Mouse (Mus musculus) bone marrow macrophage, adult 2 months (primary cell): Measurements from ENCODE around the gene Edem3. TPM values are rescaled to one million over a fixed set of nuclear protein-coding genes. Genes with fewer than 3 reads are reported as not detected.

Source experiments
- H3K27ac ChIP-seq: 2 replicates; pipeline ENCODE4 v1.5.1; 2012; ENCODE audit warnings: low read depth, low read length; ENCODE audit not compliant: insufficient read depth
- H3K4me1 ChIP-seq: 2 replicates; pipeline ENCODE4 v1.6.1; 2012; ENCODE audit warnings: low read length; ENCODE audit not compliant: control insufficient read depth, insufficient read depth
- H3K4me3 ChIP-seq: 2 replicates; pipeline ENCODE4 v1.5.1; 2012; ENCODE audit warnings: mild to moderate bottlenecking, low read length, moderate library complexity; ENCODE audit not compliant: insufficient read depth
- CTCF ChIP-seq: IDR thresholded peaks from 2 replicates; pipeline ENCODE4 v1.5.1; 2012; ENCODE audit warnings: low read depth, mild to moderate bottlenecking, low read length, moderate library complexity
- POLR2A ChIP-seq: IDR thresholded peaks from 2 replicates; pipeline ENCODE4 v1.6.1; 2012; ENCODE audit warnings: mild to moderate bottlenecking, low read depth, low read length, borderline replicate concordance
- polyA plus RNA-seq: library from polyadenylated mRNA; stranded (reverse); fragments of >200 nt; gene quantifications from 2 replicates; pipeline ENCODE4 v1.2.4, GENCODE M21; 2012; ENCODE audit not compliant: missing spikeins, insufficient read depth, insufficient read length

Gene Edem3
- polyA plus RNA-seq, 1 experiment = 23.3 TPM

GRCm38 (mm10) chr1:151845252-151845832 lies 90.2 kb downstream of the Edem3 start:
- Histone ChIP-seq H3K27ac (no peak overlapping the region), H3K4me3 (no peak overlapping the region), H3K4me1 (no peaks in the 10 kb centered on the region)
- no peak for TF ChIP-seq CTCF
- TF ChIP-seq POLR2A = no peak

- H3K4me3 ChIP-seq = no peak overlapping the region
- H3K4me1 ChIP-seq = no peaks in the 10 kb centered on the region
- TF ChIP-seq POLR2A = no peak
- no peak overlapping the region for H3K27ac ChIP-seq
Observed at GRCm38 (mm10) chr1:151845926-151846782, 91.0 kb downstream of the Edem3 start.

DNA sequence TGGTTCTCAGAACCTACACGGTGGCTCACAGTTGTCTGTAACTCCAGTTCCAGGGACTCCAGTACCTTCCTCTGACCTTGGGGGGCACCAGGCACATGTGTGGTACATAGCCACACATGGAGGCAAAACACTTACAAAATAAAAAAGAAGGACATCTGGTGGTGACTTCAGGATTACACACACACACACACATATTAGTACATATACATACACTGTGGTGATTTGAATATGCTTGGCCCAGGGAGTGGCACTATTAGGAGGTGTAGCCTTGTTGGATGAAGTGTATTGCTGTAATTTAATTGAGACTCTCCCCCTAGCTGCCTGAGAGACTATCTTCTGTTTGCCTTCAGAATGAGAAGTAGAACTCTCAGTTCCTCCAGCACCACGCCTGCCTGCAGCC lies 93.1 kb downstream of the Edem3 start:
- no peak overlapping the region for H3K4me3 ChIP-seq
- no peak for TF ChIP-seq POLR2A
- TF ChIP-seq CTCF = no peak
- no peak overlapping the region for H3K27ac ChIP-seq
- no peaks in the 10 kb centered on the region for H3K4me1 ChIP-seq

- H3K27ac ChIP-seq = no peak overlapping the region
- no peaks in the 10 kb centered on the region for H3K4me1 ChIP-seq
- no peak for TF ChIP-seq POLR2A
- TF ChIP-seq CTCF = no peak
- no peak overlapping the region for H3K4me3 ChIP-seq
Observed at GRCm38 (mm10) chr1:151849993-151850608, 94.9 kb downstream of the Edem3 start.

DNA sequence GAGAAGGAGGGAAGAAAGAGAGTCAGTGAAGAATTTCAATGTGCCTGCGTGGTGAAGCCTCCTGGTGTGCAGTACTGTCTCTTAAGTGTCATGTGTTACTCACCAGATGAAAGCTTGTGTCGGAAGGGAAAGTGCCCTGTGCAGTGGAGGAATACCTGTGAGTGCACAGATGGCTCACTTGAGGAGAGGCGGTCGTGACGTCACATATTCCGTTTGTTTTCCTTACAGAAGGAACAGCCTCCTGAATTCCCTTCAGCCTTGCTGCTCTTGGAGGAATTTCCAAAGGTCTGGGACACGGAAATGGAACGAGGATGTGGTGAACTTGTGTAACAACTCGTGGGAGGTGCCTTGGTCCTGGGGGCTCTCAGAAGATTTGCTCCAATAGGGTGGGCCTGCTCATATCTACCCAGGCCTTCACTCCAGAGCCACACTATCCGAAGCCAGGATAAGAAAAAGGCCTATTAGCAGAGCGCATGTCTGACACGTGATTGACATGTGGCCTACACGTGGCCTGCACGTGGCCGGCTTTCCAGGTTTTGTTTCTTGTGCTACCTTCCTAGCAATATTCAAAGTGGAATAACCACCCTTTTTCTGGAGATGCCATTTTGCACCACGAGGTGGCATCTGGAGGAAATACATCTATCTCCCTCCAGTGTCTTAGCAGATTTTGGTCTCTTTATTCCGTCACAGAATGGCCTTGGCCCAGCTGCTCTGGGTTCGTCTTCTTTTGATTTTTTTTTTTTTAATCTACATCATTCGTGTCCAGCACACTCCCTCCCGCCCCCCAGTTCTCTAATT lies 96.1 kb downstream of the Edem3 start:
- H3K4me3 ChIP-seq = no peak overlapping the region
- H3K27ac ChIP-seq = no peak overlapping the region
- TF ChIP-seq POLR2A (no peak), CTCF (no peak)
- H3K4me1 ChIP-seq = no peaks in the 10 kb centered on the region

DNA sequence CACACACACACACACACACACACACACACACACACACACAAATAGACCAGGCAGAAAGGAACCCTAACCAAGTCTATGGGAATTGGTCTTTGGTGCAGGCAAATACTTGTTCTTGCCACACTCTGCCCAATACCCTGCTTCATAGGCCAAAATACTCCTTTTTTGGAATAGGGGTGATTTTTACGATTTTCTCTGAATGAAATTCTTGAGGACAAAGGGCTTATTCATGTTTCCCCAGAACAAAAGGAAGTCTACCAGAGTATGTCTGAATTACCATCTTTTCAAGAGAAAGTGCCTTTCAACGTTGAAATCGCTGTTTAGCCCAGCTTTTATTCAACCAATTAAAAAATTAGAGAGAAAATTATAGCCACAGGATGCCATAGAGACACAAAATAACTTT lies 96.8 kb downstream of the Edem3 start:
- no peak overlapping the region for H3K27ac ChIP-seq
- H3K4me3 ChIP-seq = no peak overlapping the region
- TF ChIP-seq CTCF (no peak), POLR2A (no peak)
- H3K4me1 ChIP-seq = peaks cover 3% of the 10 kb centered on the region

- TF ChIP-seq POLR2A (no peak), CTCF (no peak)
- Histone ChIP-seq H3K4me3 (no peak overlapping the region), H3K27ac (no peak overlapping the region), H3K4me1 (peaks cover 16% of the 10 kb centered on the region)
Observed at GRCm38 (mm10) chr1:151855561-151855960, 100.4 kb downstream of the Edem3 start.

- H3K4me3 ChIP-seq = no peak overlapping the region
- H3K4me1 ChIP-seq = peaks cover 24% of the 10 kb centered on the region
- TF ChIP-seq POLR2A (no peak), CTCF (no peak)
- no peak overlapping the region for H3K27ac ChIP-seq
Observed at GRCm38 (mm10) chr1:151858474-151858873, 103.3 kb downstream of the Edem3 start.

DNA sequence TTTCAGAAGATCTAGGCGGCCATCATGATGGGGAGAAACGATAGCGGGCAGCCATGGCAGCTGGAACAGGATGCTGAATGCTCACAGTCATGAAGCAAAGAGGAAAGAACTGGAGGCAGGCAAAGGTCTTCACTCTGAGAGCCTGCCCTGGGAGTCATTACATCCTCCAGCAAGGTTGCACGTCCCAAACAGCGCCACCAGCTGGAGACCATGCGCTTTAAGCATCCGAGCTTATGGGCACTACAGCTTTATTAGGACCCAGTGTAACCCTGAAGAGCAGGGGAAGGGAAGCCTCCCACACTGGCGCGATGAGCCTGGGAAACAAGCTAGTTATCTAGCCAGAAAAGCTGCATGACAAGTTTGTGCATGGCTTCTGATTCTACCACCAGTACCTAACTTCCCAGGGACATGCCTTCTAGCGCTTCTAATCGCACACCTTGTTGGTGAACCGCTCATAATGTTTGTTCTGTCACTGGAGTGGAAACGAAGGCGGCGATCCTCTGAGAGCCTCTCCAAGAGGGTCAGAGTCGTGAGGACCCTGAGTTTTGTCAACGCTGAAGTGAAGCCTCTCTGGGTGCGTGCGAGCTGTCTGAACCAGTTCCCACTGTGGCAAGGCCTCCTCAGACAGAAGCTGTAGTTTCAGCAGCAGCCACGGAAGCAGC lies 106.3 kb downstream of the Edem3 start:
- TF ChIP-seq POLR2A (no peak), CTCF (peak; percentile 29; the same call in 1 of the 2 replicates)
- H3K27ac ChIP-seq = no peak overlapping the region
- H3K4me1 ChIP-seq = peaks cover 24% of the 10 kb centered on the region
- H3K4me3 ChIP-seq = no peak overlapping the region
